Mouse (Mus musculus) megakaryocyte, embryonic 14.5 days (primary cell): ENCODE data around the gene Aldh5a1.

ENCODE experiments used
- FLI1 ChIP-seq: IDR thresholded peaks from 2 replicates; pipeline ENCODE4 v1.6.1; 2012; ENCODE audit warnings: low read length, inconsistent platforms, mixed read lengths
- GATA1 ChIP-seq: IDR thresholded peaks from 3 replicates; pipeline ENCODE4 v1.6.1; 2012; ENCODE audit warnings: mixed read lengths, low read length, inconsistent platforms, borderline replicate concordance

GRCm38 (mm10) chr13:24947158-24947557 is 9.7 kb upstream of the Aldh5a1 start:
- TF ChIP-seq GATA1 (no peak), FLI1 (no peak)
